Mouse (Mus musculus): ENCODE data around the gene Meis1.

Meis1 gene

GRCm38 (mm10) chr11:18880806-18881205 is 138.0 kb downstream of the Meis1 start:
- in situ Hi-C loops (cut with MboI, MseI): no loop called here

- in situ Hi-C loops (cut with MboI, MseI): no loop called here
Measured at GRCm38 (mm10) chr11:18879456-18879818, 139.3 kb downstream of the Meis1 start.

DNA sequence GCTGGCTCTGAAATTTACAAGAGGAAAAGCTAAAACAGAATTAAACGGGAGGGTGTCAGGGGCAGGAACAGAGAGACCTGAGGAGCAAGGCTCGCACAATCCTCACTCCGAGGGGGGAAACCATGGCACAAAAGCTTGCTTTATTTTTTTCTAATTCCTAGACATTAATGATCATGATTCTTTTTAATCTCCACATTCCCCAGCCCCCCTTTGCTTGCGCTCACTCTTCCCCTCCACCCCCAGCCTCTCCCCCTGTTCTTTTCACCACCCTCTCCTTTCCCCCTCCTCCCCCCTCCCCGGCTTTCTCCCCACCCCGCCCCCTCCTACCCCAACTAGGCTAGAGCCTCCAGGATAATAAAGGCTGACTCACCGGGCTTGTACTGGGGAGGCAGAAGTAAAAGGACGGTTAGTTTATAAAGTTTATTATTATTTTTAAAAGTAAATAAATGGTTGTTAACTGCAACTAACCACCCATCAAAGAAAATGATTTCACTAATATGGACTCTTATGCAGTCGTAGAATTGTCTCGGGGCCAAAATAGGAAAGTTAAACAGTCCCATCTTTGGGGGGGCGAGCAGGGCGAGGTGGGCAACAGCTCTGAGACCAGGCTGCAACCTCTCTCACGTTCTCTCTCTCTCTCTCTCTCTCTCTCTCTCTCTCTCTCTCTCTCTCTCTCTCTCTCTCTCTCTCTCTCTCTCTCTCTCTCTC is 139.9 kb downstream of the Meis1 start:
- in situ Hi-C loops (cut with MboI, MseI): no loop called here

DNA sequence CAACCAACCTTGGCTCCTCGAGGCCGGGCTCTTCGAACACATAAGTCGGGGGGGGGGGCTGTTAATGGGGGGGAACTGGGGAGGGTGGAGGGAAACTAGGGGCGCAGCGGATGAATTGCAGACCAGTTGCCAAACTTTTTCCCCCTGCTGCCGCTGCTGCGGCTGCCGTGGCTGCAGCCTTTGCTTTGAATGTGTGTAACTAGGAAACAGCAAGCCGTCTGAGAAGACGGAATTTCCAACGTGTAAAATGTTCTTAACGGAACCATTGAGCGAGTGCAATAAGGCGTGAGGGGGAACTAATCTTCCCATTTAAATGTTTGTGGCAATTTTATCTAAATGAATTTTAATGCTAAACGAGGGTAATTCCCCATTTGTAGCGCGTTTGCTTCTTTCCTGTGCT is 140.8 kb downstream of the Meis1 start:
- in situ Hi-C loops (cut with MboI, MseI): no loop called here

- in situ Hi-C loops (cut with MboI, MseI): no loop called here
Measured at GRCm38 (mm10) chr11:18877626-18878011, 141.2 kb downstream of the Meis1 start.

- in situ Hi-C loops (cut with MboI, MseI): no loop called here
Measured at GRCm38 (mm10) chr11:18876886-18877625, 141.7 kb downstream of the Meis1 start.

GRCm38 (mm10) chr11:18875911-18876885 is 142.6 kb downstream of the Meis1 start:
- in situ Hi-C loops (cut with MboI, MseI): no loop called here

GRCm38 (mm10) chr11:18875001-18875902 is 143.5 kb downstream of the Meis1 start:
- in situ Hi-C loops (cut with MboI, MseI): no loop called here

- in situ Hi-C loops (cut with MboI, MseI): loop anchor here in 1 of 2 experiments (5.0 kb wide), 1 partner anchor 138 kb away; no protein-coding TSS in a partner anchor
Measured at GRCm38 (mm10) chr11:18874278-18875000, 144.3 kb downstream of the Meis1 start.

GRCm38 (mm10) chr11:18873451-18874277 is 145.1 kb downstream of the Meis1 start:
- in situ Hi-C loops (cut with MboI, MseI): loop anchor here in 1 of 2 experiments (5.0 kb wide), 1 partner anchor 139 kb away; no protein-coding TSS in a partner anchor

DNA sequence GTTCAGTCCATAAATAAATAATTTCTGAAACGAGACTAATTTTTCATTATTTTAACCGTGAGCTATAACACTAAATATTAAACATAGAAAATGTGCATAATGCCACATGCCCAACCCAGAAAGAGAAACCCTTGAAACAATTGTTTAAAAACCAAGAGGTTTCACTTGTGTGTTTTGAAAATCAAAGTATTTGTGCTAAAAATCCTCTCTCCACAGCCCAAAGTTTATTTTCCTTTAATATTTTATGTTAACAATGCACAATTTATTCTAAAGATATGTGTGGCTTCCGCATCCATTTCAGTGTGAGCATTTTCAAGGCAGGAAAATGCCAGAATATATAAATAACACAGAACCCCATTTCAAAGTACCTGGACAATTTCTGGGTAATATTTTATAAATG is 146.0 kb downstream of the Meis1 start:
- in situ Hi-C loops (cut with MboI, MseI): loop anchor here in 1 of 2 experiments (5.0 kb wide), 1 partner anchor 140 kb away; no protein-coding TSS in a partner anchor

- in situ Hi-C loops (cut with MboI, MseI): loop anchor here in 1 of 2 experiments (5.0 kb wide), 1 partner anchor 140 kb away; no protein-coding TSS in a partner anchor
Measured at GRCm38 (mm10) chr11:18872118-18872751, 146.6 kb downstream of the Meis1 start.

- in situ Hi-C loops (cut with MboI, MseI): loop anchor here in 1 of 2 experiments (5.0 kb wide), 1 partner anchor 141 kb away; no protein-coding TSS in a partner anchor
Measured at GRCm38 (mm10) chr11:18871170-18872081, 147.4 kb downstream of the Meis1 start.

DNA sequence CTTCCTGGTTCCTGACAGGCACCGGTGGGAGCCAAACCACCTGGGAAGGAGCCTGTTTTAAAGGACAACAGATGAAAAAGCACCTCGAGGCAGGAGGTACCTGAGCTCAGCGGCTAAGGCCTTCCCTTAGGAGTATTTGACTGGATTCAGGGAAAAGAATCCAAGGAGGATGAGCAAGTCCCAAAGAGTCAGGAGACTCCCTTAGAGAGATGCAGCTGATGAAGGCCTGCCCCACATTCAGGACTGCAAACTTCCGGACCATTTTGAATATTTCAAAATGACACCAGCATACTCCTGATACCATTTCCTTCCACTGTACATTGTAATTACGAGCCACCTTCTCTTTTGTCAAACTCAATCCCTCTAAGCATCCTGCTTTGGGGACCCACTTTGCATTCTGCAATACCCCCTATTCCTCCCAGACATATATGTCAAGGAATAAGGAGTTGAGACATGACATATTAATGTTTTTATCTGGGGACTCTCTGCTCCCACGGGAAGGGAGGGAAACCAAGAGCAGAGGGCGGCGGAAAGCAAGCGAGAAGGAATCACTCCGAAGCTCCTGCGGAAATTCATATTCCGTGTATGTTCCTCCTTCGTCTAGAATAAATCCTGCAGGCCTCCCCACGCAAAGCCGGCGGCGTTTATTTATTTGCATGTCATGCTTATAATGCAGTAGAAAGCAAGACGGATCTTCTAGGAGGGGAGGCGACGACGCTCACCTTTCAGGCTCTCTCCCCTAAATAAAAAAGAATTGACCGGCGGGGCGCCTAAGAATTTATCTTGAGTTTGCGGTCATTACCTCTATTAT is 148.5 kb downstream of the Meis1 start:
- in situ Hi-C loops (cut with MboI, MseI): loop anchor here in 1 of 2 experiments (5.0 kb wide), 1 partner anchor 142 kb away; no protein-coding TSS in a partner anchor

GRCm38 (mm10) chr11:18869429-18869969 is 149.3 kb downstream of the Meis1 start:
- in situ Hi-C loops (cut with MboI, MseI): no loop called here

- in situ Hi-C loops (cut with MboI, MseI): no loop called here
Measured at GRCm38 (mm10) chr11:18867665-18868064, 151.1 kb downstream of the Meis1 start.
